Mouse (Mus musculus): ENCODE measurements around the gene Olfr1032.
"Not testable (repeated sequence)": the region's sequence is repeated elsewhere in the genome, so short reads cannot be mapped to it uniquely, and the experiment has no call there.

The Olfr1032 gene

GRCm38 (mm10) chr2:86005240-86005639 is at the start of gene Olfr1032:
Olfr1032 (plus strand) TSS chr2:86005540.
- DNase-seq (ENCODE audit: low read depth, low spot score) = no peak

DNA sequence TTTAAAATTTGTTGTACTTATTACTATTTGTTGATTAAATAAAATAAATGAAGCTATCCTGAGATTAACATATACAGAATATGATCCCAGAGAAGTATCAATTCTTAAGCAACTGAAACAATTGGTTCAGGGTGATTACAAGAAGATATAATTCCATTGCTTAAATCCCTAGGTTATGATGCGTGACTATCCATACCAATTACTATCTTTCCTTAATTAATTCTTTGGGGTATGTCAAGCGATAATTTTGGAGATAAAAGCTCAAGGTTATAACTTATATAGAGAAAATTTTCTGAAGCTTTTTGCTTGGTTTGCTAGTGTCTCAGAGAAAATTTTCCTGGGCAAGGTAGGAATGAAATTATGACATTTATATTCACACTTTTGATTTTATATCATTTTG is 31.7 kb upstream of the Olfr1032 start, which contains the start of gene Olfr1029:
Gene Olfr1029, plus strand, starts transcription at position 301 of the 400 bp plus-strand sequence.
- no peak for DNase-seq (ENCODE audit: low read depth, low spot score)

DNA sequence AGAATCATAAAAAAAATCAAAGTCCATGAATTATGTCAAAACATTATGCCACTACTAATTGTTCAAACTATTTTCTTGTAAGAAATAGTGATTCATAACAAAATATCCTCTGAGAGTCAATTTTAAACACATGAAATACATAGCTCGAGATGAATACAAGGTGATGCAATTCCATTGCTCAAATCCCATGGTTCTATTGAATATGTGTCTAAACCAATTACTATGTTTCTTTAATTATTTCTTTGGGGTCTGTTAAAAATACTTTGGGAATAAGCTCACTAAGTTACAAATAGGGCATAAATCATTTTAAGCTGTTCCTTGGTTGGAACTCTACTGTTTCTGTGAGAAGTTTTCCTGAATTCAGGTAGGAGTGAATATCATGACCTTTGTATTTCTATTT is 26.4 kb upstream of the Olfr1032 start, which contains the start of gene Olfr1030:
Gene Olfr1030, plus strand, starts transcription at position 301 of the 400 bp plus-strand sequence.
- DNase-seq (ENCODE audit: low read depth, low spot score) = no peak

DNA sequence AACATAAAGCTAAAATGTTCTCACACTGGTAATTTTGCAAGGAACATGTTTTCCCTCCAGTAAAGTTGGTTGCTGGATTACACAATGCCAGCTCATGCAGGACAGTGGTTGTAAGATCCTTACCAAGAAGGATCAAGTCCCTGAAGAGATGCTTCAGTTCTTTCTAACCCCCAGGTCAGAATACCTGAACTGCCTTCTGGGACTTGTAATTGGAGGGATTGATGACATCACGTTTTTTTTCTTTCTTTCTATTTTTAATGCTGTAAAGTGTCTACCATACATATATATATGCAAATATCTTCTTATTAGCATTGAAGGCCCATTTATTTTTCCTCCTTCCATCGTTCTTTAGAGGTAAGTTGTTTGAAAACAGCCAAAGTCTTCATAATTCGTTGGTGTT is 15.3 kb upstream of the Olfr1032 start, which contains the start of gene Olfr1031:
Gene Olfr1031, plus strand, starts transcription at position 301 of the 400 bp plus-strand sequence.
- DNase-seq (ENCODE audit: low read depth, low spot score) = no peak

DNA sequence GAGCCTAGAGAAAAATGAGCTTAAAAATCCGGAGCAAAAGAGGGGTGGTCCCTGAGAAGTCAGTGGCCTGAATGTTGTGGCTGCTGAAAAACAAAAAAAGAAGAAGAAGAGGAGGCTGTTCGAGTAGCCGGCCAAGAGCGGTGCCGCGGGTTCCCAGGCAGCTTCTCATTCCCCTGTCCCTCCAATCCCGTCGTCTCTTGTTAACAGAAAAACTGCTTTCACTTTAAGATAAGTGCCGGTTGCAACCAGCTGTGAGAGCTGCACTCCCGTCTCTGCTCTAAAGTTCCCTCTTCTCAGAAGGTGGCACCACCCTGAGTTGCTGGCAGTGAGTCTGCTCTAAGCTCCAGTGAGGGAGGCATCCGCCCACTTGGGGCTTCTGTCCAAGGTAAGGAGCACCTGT is 15.1 kb downstream of the Olfr1032 start, which contains the start of gene Olfr1033:
Gene Olfr1033, plus strand, starts transcription at position 228 of the 400 bp plus-strand sequence.
- DNase-seq (ENCODE audit: low read depth, low spot score) = not testable (repeated sequence)

DNA sequence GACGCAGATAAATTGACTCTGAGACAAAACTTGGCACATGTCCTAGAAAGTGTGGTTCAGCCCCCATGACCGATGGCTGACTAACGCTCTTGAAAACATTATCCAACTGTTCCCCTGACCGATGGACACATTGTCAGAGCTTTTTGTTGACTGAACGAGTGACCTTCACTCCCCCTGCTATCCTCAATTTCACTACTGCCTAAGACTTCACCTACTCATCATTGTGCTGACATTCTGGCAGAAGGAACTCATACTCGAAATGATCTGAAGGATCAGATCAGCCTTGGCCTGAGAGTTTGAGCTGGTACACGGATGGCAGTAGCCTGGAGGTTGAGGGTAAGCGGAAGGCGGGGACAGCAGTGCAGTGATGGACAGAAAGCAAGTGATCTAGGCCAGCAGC is 16.2 kb downstream of the Olfr1032 start:
- DNase-seq (ENCODE audit: low read depth, low spot score) = not testable (repeated sequence)

- no peak for DNase-seq (ENCODE audit: low read depth, low spot score)
Observed at GRCm38 (mm10) chr2:86045561-86045960, 40.2 kb downstream of the Olfr1032 start, which contains the start of gene Olfr1034. Olfr1034 (plus strand) TSS chr2:86045861.

DNA sequence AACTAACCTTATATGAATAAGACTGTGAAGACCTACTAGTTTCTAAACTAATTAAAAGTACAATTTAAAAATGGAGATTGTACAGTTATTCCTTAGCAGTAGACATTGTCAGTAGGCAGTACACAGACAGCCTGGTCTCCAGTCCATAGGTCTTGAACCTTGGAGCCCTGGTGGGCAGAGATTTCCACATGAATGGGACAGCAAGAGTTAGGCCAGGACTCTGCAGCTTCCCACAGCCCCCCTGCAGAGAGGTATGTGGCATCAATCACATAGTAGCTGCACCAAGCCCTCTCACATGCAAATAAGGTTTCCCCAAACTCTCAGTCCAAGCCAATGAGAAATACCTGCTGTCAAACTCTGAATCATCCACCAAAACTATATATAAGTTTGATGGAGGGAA is 45.4 kb downstream of the Olfr1032 start:
- not testable (repeated sequence) for DNase-seq (ENCODE audit: low read depth, low spot score)
